Mouse (Mus musculus): ENCODE results near the gene Lztr1.
A peak's percentile ranks its signal among the peaks of the same experiment; 100 is the strongest.

Gene Lztr1

GRCm38 (mm10) chr16:17557947-17558480 lies 49.5 kb downstream of the Lztr1 start:
- peak; percentile 68 for DNase-seq (ENCODE audit: low read depth)

GRCm38 (mm10) chr16:17558811-17559210 lies 50.3 kb downstream of the Lztr1 start:
- DNase-seq (ENCODE audit: low read depth) = no peak

DNA sequence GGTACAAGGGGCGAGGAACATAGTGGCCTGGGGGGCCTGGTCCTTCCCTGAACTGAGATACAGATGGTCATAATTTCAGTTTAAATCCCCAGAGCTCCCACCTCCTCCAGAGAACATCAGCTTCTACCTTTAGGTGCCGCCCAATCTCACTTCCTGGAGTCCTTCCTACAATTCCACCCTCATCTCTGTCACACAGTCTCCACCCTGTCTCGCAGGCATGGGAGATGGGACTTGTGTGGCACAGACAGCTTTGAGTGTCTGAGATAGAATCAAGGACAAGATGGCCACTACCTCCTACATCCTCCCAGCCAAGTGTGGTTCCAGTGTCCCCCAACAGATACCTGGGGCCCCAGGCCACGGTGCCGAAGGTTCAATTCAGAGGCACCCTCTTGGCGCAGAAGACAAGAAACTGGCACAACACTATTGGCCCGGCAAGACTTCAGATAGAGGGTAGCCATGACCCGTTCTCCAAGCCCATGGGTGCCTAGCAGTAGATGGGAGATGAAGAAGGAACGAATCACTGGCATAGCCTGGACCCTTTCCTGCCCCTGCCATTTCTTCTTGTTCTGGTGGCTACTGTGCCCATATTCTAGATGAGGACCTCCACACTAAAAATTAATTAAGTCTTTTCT lies 51.0 kb downstream of the Lztr1 start:
- DNase-seq (ENCODE audit: low read depth) = no peak

GRCm38 (mm10) chr16:17561128-17561750 lies 52.8 kb downstream of the Lztr1 start, which contains the start of gene Lrrc74b:
TSS of gene Lrrc74b (minus strand) at chr16:17561247.
- DNase-seq (ENCODE audit: low read depth) = no peak

DNA sequence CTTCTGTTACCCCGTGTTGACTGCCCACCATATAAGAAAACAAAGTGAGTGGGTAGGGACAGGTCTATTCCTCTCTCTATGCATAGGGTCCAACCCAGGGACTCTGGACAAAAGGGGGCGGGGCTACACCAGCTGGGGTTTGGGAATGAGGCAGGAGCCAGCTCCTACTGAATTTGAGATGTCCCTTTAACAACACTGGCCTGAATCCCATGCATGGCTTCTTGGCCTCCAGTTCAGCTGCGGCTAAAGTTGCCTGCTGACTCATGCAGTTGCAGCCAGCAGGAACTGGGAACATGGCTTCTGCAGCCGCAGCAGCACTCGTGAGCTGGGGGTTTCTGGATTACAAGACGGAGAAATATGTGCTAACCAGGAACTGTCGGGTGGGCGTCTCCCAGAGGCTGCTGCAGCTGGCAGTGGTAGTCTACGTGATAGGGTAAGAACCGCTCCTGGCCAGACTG lies 53.3 kb downstream of the Lztr1 start, which contains the start of gene P2rx6:
Gene P2rx6 (plus strand): TSS at position 135 of the 458 bp plus-strand sequence.
- DNase-seq (ENCODE audit: low read depth) = peak; percentile 69

DNA sequence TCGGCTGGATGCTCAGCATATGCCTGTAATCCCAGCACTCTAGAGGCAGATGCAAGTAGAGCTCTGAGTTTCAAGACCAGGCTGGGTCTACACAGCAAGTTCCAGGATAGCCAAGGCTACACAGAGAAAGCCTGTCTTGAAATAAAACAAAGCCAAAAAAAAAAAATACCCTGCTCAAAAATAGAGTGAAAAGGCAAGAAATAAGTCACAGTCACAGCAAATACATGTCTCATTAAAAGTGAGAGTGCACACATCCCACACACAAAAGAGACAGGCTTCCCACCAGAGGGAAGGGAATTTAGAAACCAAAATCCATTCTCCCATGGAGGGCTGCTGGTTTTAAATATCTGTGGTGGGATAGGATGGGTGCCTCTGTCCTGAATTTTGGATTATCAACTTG lies 55.1 kb downstream of the Lztr1 start:
- no peak for DNase-seq (ENCODE audit: low read depth)

- DNase-seq (ENCODE audit: low read depth) = peak; percentile 52
Measured at GRCm38 (mm10) chr16:17564221-17564620, 55.7 kb downstream of the Lztr1 start.

- no peak for DNase-seq (ENCODE audit: low read depth)
Measured at GRCm38 (mm10) chr16:17564771-17565170, 56.3 kb downstream of the Lztr1 start.

DNA sequence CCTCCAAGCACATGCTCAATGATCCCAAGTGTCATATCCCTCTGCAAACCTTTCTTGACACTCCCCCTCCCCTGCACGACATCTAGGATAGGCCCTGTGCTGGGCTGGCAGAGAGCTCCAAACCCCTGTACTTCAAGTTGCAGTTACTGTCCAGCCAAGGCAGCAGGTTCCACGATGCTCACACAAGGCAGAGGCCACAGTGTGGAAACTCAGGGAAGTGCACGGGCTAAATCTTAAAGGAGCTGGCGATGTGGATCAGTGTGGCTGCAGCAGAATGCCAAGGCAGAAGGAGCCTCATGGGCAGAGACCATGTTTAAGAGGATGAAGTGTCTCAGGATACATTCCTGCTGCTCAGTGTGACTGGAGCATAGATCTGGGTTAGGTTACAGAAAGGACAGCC lies 57.7 kb downstream of the Lztr1 start:
- no peak for DNase-seq (ENCODE audit: low read depth)

Measured in 416B (cell line).